Mouse (Mus musculus): ENCODE results near the gene Gramd4. TPM values are rescaled to one million over a fixed set of nuclear protein-coding genes. Genes with fewer than 3 reads are reported as not detected.
"Not testable (repeated sequence)": the region's sequence is repeated elsewhere in the genome, so short reads cannot be mapped to it uniquely, and the experiment has no call there.

Gene Gramd4
- polyA plus RNA-seq, 1 experiment from 2014 or later = 18.7 TPM

DNA sequence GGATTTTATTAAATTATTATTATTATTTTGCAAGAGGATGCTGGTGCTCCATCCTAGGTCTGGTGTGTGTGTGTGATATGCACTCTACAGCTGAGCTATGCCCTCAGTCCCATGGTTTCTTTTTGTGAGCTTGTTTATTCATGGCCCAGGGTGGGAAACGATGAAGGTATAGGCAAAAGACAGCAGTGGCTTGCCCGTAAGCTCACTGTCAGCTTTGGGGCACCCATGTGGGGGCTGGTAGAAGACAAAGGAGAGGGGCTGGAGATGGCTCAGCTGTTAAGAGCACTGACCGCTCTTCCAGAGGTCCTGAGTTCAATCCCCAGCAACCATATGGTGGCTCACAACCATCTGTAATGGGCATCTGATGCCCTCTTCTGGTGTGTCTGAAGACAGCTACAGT lies 123.8 kb downstream of the Gramd4 start:
- not testable (repeated sequence) for H3K27ac ChIP-seq (ENCODE audit: low read length); H3K27me3 ChIP-seq (ENCODE audit: control insufficient read depth, insufficient read depth, low read length); H3K4me3 ChIP-seq (ENCODE audit: low read length); H3K9me3 ChIP-seq (replicated peaks; ENCODE audit: control insufficient read depth, low read length); H3K9ac ChIP-seq (ENCODE audit: low read length); H3K4me2 ChIP-seq (ENCODE audit: low read depth, low read length); ATAC-seq (replicated peaks; ENCODE audit: extremely low read depth, insufficient read depth, low FRiP score); H3K36me3 ChIP-seq (ENCODE audit: control insufficient read depth, insufficient read depth)
- WGBS = 85% methylated on average over 3 of the region's 3 CpGs
- peaks cover 48% of the 10 kb centered on the region for H3K4me1 ChIP-seq (ENCODE audit: control insufficient read depth, insufficient read depth, low read length)

DNA sequence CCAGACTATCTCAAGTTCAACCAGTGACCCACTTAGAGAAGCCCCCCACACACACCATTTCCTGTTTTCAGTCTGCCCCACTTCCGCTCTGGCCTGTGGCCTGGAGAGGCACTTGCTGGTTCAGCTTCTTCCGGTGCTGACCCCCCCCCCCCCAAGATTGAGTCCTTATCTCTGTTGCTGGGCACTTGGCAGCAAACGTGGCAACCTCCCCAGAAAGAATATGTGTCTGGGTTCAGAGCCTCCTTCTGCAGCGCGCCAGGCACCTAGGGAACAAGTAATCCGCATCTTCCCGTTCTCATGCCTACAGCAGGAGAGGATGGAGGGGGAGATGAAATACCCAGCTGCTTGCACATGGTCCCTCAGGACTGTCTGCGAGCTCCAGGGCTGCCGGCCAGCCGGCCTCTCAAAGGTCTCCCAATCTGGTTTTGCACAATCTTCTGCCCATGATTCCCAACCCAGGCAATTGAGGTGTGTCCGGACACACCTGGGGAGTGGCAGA lies 124.5 kb downstream of the Gramd4 start:
- Histone ChIP-seq H3K9me3 (replicated peaks; ENCODE audit: control insufficient read depth, low read length) (no peaks in the 10 kb centered on the region), H3K4me3 (ENCODE audit: low read length) (peak overlapping the region; percentile 23), H3K27me3 (ENCODE audit: control insufficient read depth, insufficient read depth, low read length) (no peaks in the 10 kb centered on the region), H3K9ac (ENCODE audit: low read length) (peak overlapping the region; percentile 57), H3K4me2 (ENCODE audit: low read depth, low read length) (peak overlapping the region; percentile 50), H3K4me1 (ENCODE audit: control insufficient read depth, insufficient read depth, low read length) (peaks cover 47% of the 10 kb centered on the region), H3K27ac (ENCODE audit: low read length) (peak overlapping the region; percentile 83), H3K36me3 (ENCODE audit: control insufficient read depth, insufficient read depth) (no peaks in the 10 kb centered on the region)
- WGBS = 19% methylated on average over 11 of the region's 11 CpGs
- ATAC-seq (replicated peaks; ENCODE audit: extremely low read depth, insufficient read depth, low FRiP score) = no peak

- peak overlapping the region; percentile 57 for H3K9ac ChIP-seq (ENCODE audit: low read length)
- no peaks in the 10 kb centered on the region for H3K9me3 ChIP-seq (replicated peaks; ENCODE audit: control insufficient read depth, low read length)
- peak overlapping the region; percentile 50 for H3K4me2 ChIP-seq (ENCODE audit: low read depth, low read length)
- no peak overlapping the region; the same call in 1 of the 2 replicates for H3K4me3 ChIP-seq (ENCODE audit: low read length)
- no peaks in the 10 kb centered on the region for H3K27me3 ChIP-seq (ENCODE audit: control insufficient read depth, insufficient read depth, low read length)
- H3K27ac ChIP-seq (ENCODE audit: low read length) = peak overlapping the region; percentile 83
- WGBS = 34% methylated on average over 13 of the region's 13 CpGs
- peaks cover 43% of the 10 kb centered on the region for H3K4me1 ChIP-seq (ENCODE audit: control insufficient read depth, insufficient read depth, low read length)
- no peak for ATAC-seq (replicated peaks; ENCODE audit: extremely low read depth, insufficient read depth, low FRiP score)
- no peaks in the 10 kb centered on the region for H3K36me3 ChIP-seq (ENCODE audit: control insufficient read depth, insufficient read depth)
These were observed 125.2 kb downstream of the Gramd4 start for GRCm38 (mm10) chr15:86182646-86183045.

GRCm38 (mm10) chr15:86183484-86183883 lies 126.0 kb downstream of the Gramd4 start:
- WGBS = 93% methylated on average over 8 of the region's 8 CpGs
- Histone ChIP-seq H3K9ac (ENCODE audit: low read length) (no peak overlapping the region), H3K9me3 (replicated peaks; ENCODE audit: control insufficient read depth, low read length) (no peaks in the 10 kb centered on the region), H3K4me3 (ENCODE audit: low read length) (no peak overlapping the region), H3K4me2 (ENCODE audit: low read depth, low read length) (no peak overlapping the region), H3K36me3 (ENCODE audit: control insufficient read depth, insufficient read depth) (no peaks in the 10 kb centered on the region), H3K27me3 (ENCODE audit: control insufficient read depth, insufficient read depth, low read length) (no peaks in the 10 kb centered on the region), H3K4me1 (ENCODE audit: control insufficient read depth, insufficient read depth, low read length) (peaks cover 40% of the 10 kb centered on the region), H3K27ac (ENCODE audit: low read length) (no peak overlapping the region)
- ATAC-seq (replicated peaks; ENCODE audit: extremely low read depth, insufficient read depth, low FRiP score) = no peak

- 58% methylated on average over 5 of the region's 5 CpGs for WGBS
- peak overlapping the region; percentile 84 for H3K4me2 ChIP-seq (ENCODE audit: low read depth, low read length)
- H3K4me3 ChIP-seq (ENCODE audit: low read length) = peak overlapping the region; percentile 66
- H3K9ac ChIP-seq (ENCODE audit: low read length) = peak overlapping the region; percentile 90
- ATAC-seq (replicated peaks; ENCODE audit: extremely low read depth, insufficient read depth, low FRiP score) = no peak
- peak overlapping the region; percentile 21; the same call in 1 of the 2 replicates for H3K27ac ChIP-seq (ENCODE audit: low read length)
- H3K4me1 ChIP-seq (ENCODE audit: control insufficient read depth, insufficient read depth, low read length) = peaks cover 46% of the 10 kb centered on the region
- H3K27me3 ChIP-seq (ENCODE audit: control insufficient read depth, insufficient read depth, low read length) = no peaks in the 10 kb centered on the region
- H3K36me3 ChIP-seq (ENCODE audit: control insufficient read depth, insufficient read depth) = no peaks in the 10 kb centered on the region
- no peaks in the 10 kb centered on the region for H3K9me3 ChIP-seq (replicated peaks; ENCODE audit: control insufficient read depth, low read length)
These were observed 126.6 kb downstream of the Gramd4 start for GRCm38 (mm10) chr15:86184071-86184470.

DNA sequence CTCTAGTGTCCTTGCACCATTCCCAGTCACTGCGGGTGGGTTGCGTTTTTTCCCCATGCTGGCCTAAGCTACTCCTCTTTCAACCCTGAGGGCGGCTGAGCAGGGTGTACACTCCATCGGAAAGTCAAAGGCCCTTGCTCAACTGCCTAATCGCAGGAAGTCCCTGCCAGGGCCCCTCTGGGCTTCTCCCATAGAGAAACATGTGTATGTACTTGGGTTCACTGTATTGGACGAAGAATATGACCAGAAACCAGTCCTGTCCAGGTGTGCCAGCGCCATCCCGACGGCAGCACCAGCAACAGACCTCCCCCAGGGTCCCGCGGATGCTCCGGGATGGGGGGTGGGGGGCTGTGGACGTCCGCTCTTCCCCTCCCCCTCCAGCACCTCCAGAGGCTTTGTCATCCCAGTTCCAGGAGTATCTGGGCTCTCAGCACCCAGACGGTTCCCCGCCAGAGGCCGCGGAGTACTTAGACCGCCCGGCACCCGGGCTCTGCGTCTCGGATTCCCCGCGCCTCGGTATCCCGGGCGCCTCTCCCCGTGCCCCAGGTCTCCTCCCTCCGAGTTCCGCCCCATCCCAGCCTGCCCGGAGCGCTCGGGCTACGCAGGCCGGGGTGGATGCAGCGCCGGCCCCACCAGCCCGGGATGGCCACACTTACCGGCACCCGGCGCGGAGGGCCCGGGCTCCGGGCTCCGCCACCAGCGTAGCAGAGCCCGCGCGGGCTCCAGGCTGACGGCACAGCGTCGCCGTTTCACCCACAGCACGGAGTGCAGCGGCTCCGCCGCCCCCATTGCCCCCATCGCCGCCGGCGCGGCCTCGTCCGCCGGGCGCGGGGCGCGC lies 127.6 kb downstream of the Gramd4 start:
- Histone ChIP-seq H3K4me1 (ENCODE audit: control insufficient read depth, insufficient read depth, low read length) (peaks cover 49% of the 10 kb centered on the region), H3K27me3 (ENCODE audit: control insufficient read depth, insufficient read depth, low read length) (no peaks in the 10 kb centered on the region), H3K9ac (ENCODE audit: low read length) (peak overlapping the region; percentile 90), H3K36me3 (ENCODE audit: control insufficient read depth, insufficient read depth) (no peaks in the 10 kb centered on the region), H3K4me3 (ENCODE audit: low read length) (peak overlapping the region; percentile 66), H3K9me3 (replicated peaks; ENCODE audit: control insufficient read depth, low read length) (no peaks in the 10 kb centered on the region), H3K4me2 (ENCODE audit: low read depth, low read length) (peak overlapping the region; percentile 84), H3K27ac (ENCODE audit: low read length) (peak overlapping the region; percentile 95)
- ATAC-seq (replicated peaks; ENCODE audit: extremely low read depth, insufficient read depth, low FRiP score) = peak; percentile 20
- under 1% methylated on average over 68 of the region's 70 CpGs for WGBS

GRCm38 (mm10) chr15:86185689-86186569 lies 128.4 kb downstream of the Gramd4 start, which contains the start of gene Cerk:
Gene Cerk, minus strand, starts transcription at chr15:86186141.
- Histone ChIP-seq H3K27ac (ENCODE audit: low read length) (peak within 1 kb of the TSS; percentile 95), H3K27me3 (ENCODE audit: control insufficient read depth, insufficient read depth, low read length) (no peaks in the 10 kb centered on the region), H3K9me3 (replicated peaks; ENCODE audit: control insufficient read depth, low read length) (no peaks in the 10 kb centered on the region), H3K4me3 (ENCODE audit: low read length) (peak within 1 kb of the TSS; percentile 66), H3K4me2 (ENCODE audit: low read depth, low read length) (peak within 1 kb of the TSS; percentile 84), H3K9ac (ENCODE audit: low read length) (peak within 1 kb of the TSS; percentile 90), H3K36me3 (ENCODE audit: control insufficient read depth, insufficient read depth) (no peaks in the 10 kb centered on the region), H3K4me1 (ENCODE audit: control insufficient read depth, insufficient read depth, low read length) (peaks cover 49% of the 10 kb centered on the region)
- peak; percentile 71 for ATAC-seq (replicated peaks; ENCODE audit: extremely low read depth, insufficient read depth, low FRiP score)
- WGBS = 2% methylated on average over 42 of the region's 43 CpGs

- Histone ChIP-seq H3K9me3 (replicated peaks; ENCODE audit: control insufficient read depth, low read length) (no peaks in the 10 kb centered on the region), H3K27me3 (ENCODE audit: control insufficient read depth, insufficient read depth, low read length) (no peaks in the 10 kb centered on the region), H3K36me3 (ENCODE audit: control insufficient read depth, insufficient read depth) (no peaks in the 10 kb centered on the region), H3K4me2 (ENCODE audit: low read depth, low read length) (peak overlapping the region; percentile 84), H3K4me3 (ENCODE audit: low read length) (no peak overlapping the region; the same call in 1 of the 2 replicates), H3K27ac (ENCODE audit: low read length) (peak overlapping the region; percentile 95), H3K9ac (ENCODE audit: low read length) (peak overlapping the region; percentile 30; the same call in 1 of the 2 replicates), H3K4me1 (ENCODE audit: control insufficient read depth, insufficient read depth, low read length) (peaks cover 51% of the 10 kb centered on the region)
- WGBS = 46% methylated on average over 3 of the region's 3 CpGs
- ATAC-seq (replicated peaks; ENCODE audit: extremely low read depth, insufficient read depth, low FRiP score) = no peak
These were observed 129.2 kb downstream of the Gramd4 start for GRCm38 (mm10) chr15:86186686-86187085.
